Mouse (Mus musculus): ENCODE data around the gene Olig1.

DNA sequence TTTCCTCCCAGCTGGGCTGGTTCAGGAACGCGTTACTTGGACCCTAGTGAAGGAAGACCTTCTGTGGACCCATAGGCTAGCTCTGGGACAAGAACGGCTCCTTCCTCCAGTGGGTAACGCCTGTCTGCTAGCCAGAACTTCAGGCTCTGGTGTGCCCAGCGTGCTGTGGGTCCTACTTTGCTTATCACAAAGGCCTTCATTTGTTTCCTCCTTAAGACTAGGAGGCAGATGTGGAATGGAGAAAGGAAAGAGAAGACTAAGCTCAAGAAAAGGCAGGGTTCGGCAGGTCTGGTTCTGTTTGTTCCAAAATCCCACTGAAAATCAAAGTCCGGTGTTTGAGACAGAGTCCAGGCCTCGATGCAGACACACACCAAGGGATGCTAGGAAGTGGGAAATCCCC lies 39.9 kb upstream of the Olig1 start:
- TF ChIP-seq CTCF (IDR thresholded peaks at IDR 0.05; ENCODE audit: low read depth) (no peak), EP300 (optimal IDR thresholded peaks at IDR 0.05) (no peak)
